Mouse (Mus musculus) liver, embryonic 18 days (tissue): ENCODE measurements around the gene Spns2. TPM values are rescaled to one million over a fixed set of nuclear protein-coding genes. Genes with fewer than 3 reads are reported as not detected.

Experiments
- polyA plus RNA-seq: library from polyadenylated mRNA; depleted of rRNA; stranded (reverse); fragments of >200 nt; gene quantifications from 2 replicates; pipeline ENCODE4 v1.2.3, GENCODE M21; 2012; rRNA removed

Spns2 gene
- 8.8 and 9.3 TPM in 2 replicates for polyA plus RNA-seq

DNA sequence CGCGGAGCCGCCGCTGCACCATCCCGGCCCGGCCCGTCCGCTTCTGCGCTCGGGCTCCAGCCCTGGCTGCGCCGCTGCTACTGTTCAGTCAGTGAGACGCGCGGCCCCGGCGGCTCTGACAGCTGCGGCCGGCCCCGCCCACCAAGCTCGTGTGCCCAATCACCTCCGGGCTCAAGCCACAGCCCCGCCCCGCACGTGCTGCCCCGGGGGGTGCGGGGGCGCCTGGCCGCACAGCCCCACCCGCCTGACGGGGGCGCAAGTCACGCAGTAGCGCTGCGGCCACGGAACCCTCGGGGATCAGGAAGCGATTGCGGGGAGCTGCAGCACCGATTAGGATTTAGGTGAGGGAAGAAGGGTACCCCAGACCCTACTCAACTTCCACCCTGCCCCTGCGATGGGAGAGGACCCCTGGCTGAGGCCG lies at the start of gene Spns2:
Spns2 (minus strand) TSS at position 24 of the 421 bp plus-strand sequence.

DNA sequence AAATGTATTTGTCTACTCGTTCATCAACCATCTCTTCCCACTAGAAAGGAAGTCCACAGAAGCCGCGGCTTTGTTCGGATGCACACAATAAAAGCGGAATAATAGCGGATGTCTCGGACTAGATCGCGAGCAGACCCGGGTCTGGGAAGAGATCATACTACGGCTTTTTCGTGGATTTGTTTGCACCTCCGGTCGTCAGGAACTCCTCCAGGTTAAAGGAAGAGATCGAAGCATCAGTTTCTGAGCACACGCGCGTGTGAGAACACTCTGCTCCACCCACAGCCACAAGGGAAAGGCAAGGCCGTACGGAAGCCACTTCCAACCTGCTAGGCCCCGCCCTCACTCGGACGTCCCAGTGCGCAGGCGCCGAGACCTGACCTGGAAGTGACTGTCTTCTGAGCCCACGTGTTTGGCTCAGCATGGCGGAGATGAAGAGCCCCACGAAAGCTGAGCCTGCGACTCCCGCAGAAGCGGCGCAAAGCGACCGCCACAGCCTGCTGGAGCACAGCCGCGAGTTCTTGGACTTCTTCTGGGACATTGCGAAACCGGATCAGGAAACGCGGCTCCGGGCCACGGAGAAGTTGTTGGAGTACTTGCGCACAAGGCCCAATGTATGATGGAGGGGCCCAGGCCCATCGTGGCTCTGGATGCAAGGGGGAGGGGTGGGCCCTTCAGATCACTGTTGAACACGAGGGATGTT lies 48.6 kb downstream of the Spns2 start, which contains the start of gene Mybbp1a:
Mybbp1a (plus strand) TSS at position 391 of the 700 bp plus-strand sequence.

DNA sequence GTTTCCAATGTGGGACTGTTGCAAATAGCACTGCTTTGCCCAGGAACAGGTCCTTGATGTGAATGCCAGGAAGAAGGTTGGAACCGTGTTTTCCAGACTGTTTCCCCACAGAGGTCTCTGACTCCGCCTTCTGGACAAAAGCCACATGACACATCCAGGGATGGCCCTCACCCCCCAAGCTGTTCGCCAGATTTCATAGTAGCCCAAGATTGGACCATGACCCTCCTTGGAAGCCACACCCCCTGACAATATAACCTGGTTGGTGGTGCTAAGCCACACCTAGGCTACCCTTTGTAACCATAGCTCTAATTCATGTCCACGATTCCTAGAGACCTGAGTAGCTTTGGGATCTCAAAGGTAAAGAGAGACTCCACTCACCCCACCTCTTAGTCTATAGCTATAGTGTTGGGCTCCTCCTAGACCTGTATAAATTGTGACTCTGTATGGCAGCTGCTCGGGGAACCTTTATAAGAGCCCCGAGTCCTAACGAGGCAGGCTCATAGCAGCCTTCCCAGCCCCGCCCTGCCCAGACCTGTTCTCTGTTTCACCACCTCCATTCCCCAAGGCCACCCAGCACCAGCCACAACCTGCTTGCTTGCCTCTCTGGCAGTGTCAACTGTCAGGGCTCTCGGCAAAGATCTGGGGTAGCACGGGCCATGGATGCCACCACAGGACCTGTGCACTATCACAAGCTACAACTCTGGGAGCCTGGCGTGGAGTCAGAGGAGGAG lies 54.6 kb downstream of the Spns2 start, which contains the start of gene Ggt6:
Ggt6 (plus strand) TSS at position 564 of the 731 bp plus-strand sequence.

DNA sequence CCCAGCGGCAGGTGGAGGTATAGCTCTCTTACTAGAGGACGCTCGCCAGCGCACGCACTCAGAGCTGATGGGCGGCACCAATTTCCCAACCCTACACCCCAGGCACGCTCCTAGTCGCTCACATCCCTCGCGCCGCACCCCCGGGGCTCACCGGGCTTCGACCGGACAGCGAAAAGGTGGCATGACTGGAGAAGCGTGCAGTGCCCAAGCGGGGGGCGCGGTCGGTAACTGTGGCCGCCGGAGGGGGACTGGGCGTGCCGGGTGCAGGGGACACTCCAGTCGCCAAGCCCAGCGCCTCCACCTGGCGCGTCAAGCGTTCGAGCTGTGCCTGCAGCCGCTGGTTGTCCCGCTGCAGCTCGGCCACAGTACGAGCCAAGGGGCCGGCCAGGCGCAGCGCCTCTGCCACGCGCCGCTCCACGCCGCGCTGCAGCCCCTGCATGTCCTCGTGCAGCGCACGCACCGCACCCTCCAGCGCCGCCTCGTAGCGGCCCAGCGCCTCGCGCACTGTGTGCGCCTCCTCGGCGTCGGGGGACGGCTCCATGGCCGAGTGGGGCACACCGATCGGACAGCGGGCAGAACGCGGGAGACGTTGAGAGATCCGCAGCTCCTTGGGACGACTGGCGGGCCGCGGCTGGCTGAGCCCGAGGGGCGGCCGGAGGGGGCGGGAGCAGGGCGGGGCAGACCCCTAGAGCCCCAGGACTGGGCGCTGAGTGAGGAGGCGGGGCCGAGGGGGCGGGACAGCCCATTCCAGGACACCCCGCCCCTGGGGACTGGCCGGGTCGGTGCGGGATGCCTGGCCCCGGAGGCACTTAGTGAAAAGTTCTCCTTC lies 78.4 kb downstream of the Spns2 start, which contains the start of gene Smtnl2:
Smtnl2 (minus strand) TSS at position 621 of the 829 bp plus-strand sequence.

Other genes with a start within 250 kb of the Spns2 start
- 0.01 TPM in 1 of 2 replicates, not detected in the other for gene Slc13a5, start 222.7 kb downstream of the Spns2 start, polyA plus RNA-seq
- 13.2 and 16.7 TPM in 2 replicates for gene Xaf1, start 188.3 kb downstream of the Spns2 start, polyA plus RNA-seq
- gene Fbxo39, start 175.5 kb downstream of the Spns2 start, polyA plus RNA-seq: 0.02 and 0.05 TPM in 2 replicates
- gene Tekt1, start 127.5 kb downstream of the Spns2 start, polyA plus RNA-seq: 0.03 and 0.08 TPM in 2 replicates
- 1.7 and 1.8 TPM in 2 replicates for gene Smtnl2, start 78.2 kb downstream of the Spns2 start, polyA plus RNA-seq
- gene Ggt6, start 54.4 kb downstream of the Spns2 start, polyA plus RNA-seq: 1.2 and 1.5 TPM in 2 replicates
- 29.7 and 33.8 TPM in 2 replicates for gene Mybbp1a, start 48.5 kb downstream of the Spns2 start, polyA plus RNA-seq
- gene Spns3, start 60.6 kb upstream of the Spns2 start, polyA plus RNA-seq: 1.6 and 1.8 TPM in 2 replicates
- 10.9 and 12.2 TPM in 2 replicates for gene Ube2g1, start 117.4 kb upstream of the Spns2 start, polyA plus RNA-seq
- gene Ankfy1, start 200.1 kb upstream of the Spns2 start, polyA plus RNA-seq: 10.3 and 10.6 TPM in 2 replicates